Comparison of ENCODE assay signal across 11 mouse cellular contexts in the genomic region with DNA sequence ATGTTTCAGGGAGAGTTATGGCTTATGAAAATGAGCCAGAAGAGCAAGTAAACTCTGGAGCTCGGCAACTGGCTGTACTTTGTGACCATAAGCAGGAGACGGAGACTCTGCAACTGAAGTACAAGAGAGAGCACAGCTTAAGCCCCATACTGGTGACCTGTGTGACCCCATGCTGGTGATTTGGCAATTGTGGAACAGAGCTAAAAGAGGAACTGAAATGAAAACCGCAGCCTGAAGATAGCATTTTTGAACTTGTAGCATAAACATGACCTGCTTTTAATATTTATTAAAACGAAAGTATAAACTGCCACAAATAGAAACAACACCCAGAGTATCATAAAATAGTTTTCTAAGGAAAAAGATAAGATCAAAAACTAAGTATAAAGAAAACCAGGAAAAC.
DNase-seq lines count a peak whose midpoint lies in the region; ATAC-seq lines count a peak whose summit lies in the region.
"Had no signal": no experiment of that assay in that cellular context is flagged by ENCODE, and none has a peak within 500 bp of the region (broad histone marks: within the 10 kb centered on the region; RNA-seq: fewer than 3 reads in every experiment).

No protein-coding gene starts in this region.

- DNase-seq in heart, adult 8-10 months (ENCODE audit: low spot score), result peak; percentile 29
- peak; percentile 59 to 66 for DNase-seq in B cell, adult 2 months
- no peak for DNase-seq in liver, embryonic 13.5 days
- no peak for DNase-seq in layer of hippocampus, adult 8-10 months (ENCODE audit: low spot score in 2 of 2)
- no peak for DNase-seq in retina, embryonic 14.5 days (ENCODE audit: low spot score)
- DNase-seq in left cerebral cortex, adult 9 months (ENCODE audit: low spot score in 2 of 2), result no peak
- DNase-seq: right cerebral cortex, adult 18-20 months had no signal

- no peak overlapping the region for H3K9ac ChIP-seq in heart, embryonic 11.5 days (ENCODE audit: low read depth, low read length)
- H3K9ac ChIP-seq in liver, embryonic 13.5 days, result 0 out of 2 replicates have a peak overlapping the region, but pooled peaks have one; percentile 19

- H3K4me3 ChIP-seq in heart, embryonic 11.5 days (ENCODE audit: low read depth, low read length), result no peak overlapping the region
- H3K4me3 ChIP-seq in liver, embryonic 13.5 days (replicated peaks), result no peak overlapping the region
- peak overlapping the region; percentile 18 for H3K4me3 ChIP-seq in megakaryocyte, embryonic 14.5 days (replicated peaks)

- ATAC-seq in heart, embryonic 11.5 days (replicated peaks; ENCODE audit: insufficient number of reproducible peaks, low FRiP score, low TSS enrichment), result no peak
- no peak for ATAC-seq in liver, embryonic 13.5 days (ENCODE audit: low read depth)
- ATAC-seq: activated CD4-positive, CD25-positive, alpha-beta regulatory T cell, adult 4 months; forebrain, embryonic 14.5 days had no signal

- no peaks in the 10 kb centered on the region for H3K9me3 ChIP-seq in heart, embryonic 11.5 days (replicated peaks; ENCODE audit: control insufficient read depth, low read length)
- no peaks in the 10 kb centered on the region for H3K9me3 ChIP-seq in liver, embryonic 13.5 days (replicated peaks)
- H3K9me3 ChIP-seq in megakaryocyte, embryonic 14.5 days, result no peaks in the 10 kb centered on the region

- no peak overlapping the region for H3K27ac ChIP-seq in heart, embryonic 11.5 days (ENCODE audit: low read depth, low read length)
- H3K27ac ChIP-seq in liver, embryonic 13.5 days, result peak overlapping the region; percentile 65

- H3K4me2 ChIP-seq in heart, embryonic 11.5 days, result no peak overlapping the region
- peak overlapping the region; percentile 34 for H3K4me2 ChIP-seq in liver, embryonic 13.5 days

- WGBS in heart, embryonic 11.5 days (ENCODE audit: insufficient replicate concordance), result 64% methylated on average over 4 of the region's 4 CpGs
- WGBS in liver, embryonic 13.5 days (ENCODE audit: insufficient replicate concordance), result 17% methylated on average over 4 of the region's 4 CpGs

- H3K4me1 ChIP-seq in heart, embryonic 11.5 days (ENCODE audit: control insufficient read depth, insufficient read depth, low read length), result no peaks in the 10 kb centered on the region
- H3K4me1 ChIP-seq in liver, embryonic 13.5 days (replicated peaks), result peaks cover 42% of the 10 kb centered on the region
- peaks cover 52% of the 10 kb centered on the region for H3K4me1 ChIP-seq in megakaryocyte, embryonic 14.5 days

- H3K36me3 ChIP-seq in heart, embryonic 11.5 days (ENCODE audit: control insufficient read depth, insufficient read depth, low read length), result no peaks in the 10 kb centered on the region
- H3K36me3 ChIP-seq in liver, embryonic 13.5 days, result no peaks in the 10 kb centered on the region
- peaks cover 100% of the 10 kb centered on the region for H3K36me3 ChIP-seq in megakaryocyte, embryonic 14.5 days (replicated peaks; ENCODE audit: low read length)

- H3K27me3 ChIP-seq in heart, embryonic 11.5 days (ENCODE audit: control insufficient read depth, insufficient read depth, low read length), result no peaks in the 10 kb centered on the region
- no peaks in the 10 kb centered on the region for H3K27me3 ChIP-seq in liver, embryonic 13.5 days
- no peaks in the 10 kb centered on the region for H3K27me3 ChIP-seq in megakaryocyte, embryonic 14.5 days (replicated peaks)

Comparison
In these comparisons a context has a peak if more than half of its experiments do, and no peak if none do; other contexts are left out.
1. DNase-seq: peak in heart, adult 8-10 months (single experiment) and B cell, adult 2 months (2 of 2); none in liver, embryonic 13.5 days (single experiment), layer of hippocampus, adult 8-10 months (0 of 2), retina, embryonic 14.5 days (single experiment) and left cerebral cortex, adult 9 months (0 of 2).